Mouse (Mus musculus): ENCODE measurements around the gene Zcchc7. TPM values are rescaled to one million over a fixed set of nuclear protein-coding genes. Genes with fewer than 3 reads are reported as not detected.

The Zcchc7 gene
- total and polyA plus RNA-seq, 2 experiments: 4.8 to 21.8 TPM

DNA sequence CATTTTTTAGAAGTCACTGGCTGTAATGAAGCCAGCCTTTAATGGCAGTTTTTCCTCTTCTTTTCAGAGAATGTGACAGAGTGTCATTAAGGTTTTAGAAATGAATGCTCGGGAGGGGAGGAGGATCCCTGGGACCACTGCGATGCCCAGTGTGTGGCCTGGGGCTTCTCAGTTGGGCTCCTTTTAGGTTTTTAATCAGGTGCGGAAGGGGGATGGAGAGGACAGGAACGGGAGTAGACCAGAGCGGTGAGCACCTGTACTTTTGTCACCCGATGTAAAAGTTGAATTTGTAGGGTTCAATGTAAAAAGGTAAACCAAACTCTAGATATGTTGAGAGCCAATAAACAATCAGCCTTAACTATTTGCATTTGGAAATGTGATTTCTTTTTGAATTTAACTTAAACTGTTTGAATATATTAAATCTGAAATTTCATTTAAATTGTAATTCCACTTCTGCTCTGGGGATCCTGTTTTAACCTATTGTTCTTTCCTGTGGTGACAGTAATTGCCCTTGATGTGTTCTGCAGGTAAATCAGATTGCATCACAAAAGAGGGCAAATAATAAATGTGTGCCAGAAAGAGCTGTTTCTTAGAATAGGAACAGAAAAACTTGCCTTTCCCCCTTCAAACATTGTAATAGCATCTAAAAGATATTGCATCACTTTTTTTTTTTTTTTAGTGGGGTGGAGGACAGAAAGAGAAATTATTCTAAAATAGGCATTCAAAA lies 28.1 kb downstream of the Zcchc7 start:
- H3K36me3 ChIP-seq (ENCODE audit: control insufficient read depth, insufficient read depth, low read length): peaks cover 2% of the 10 kb centered on the region; the same call in 1 of the 2 replicates
- H3K4me3 ChIP-seq (ENCODE audit: insufficient read depth, low read depth, low read length): no peak overlapping the region
- no peak overlapping the region for H3K9ac ChIP-seq (ENCODE audit: low read depth, low read length)
- TF ChIP-seq CTCF (IDR thresholded peaks at IDR 0.05; ENCODE audit: low read depth, low read length) (no peak), POLR2A (IDR thresholded peaks at IDR 0.05; ENCODE audit: extremely low read depth, insufficient read depth, low read length) (no peak)
- peak; percentile 49 for DNase-seq (ENCODE audit: extremely low read depth, low read depth, low spot score)
- H3K79me2 ChIP-seq (ENCODE audit: control insufficient read depth, insufficient read depth, low read length): no peaks in the 10 kb centered on the region; the same call in 1 of the 2 replicates
- 77% methylated on average over 6 of the region's 6 CpGs for WGBS
- H3K27ac ChIP-seq (replicated peaks; ENCODE audit: insufficient read depth, low read depth, low read length): no peak overlapping the region
- no peaks in the 10 kb centered on the region for H3K27me3 ChIP-seq (ENCODE audit: control insufficient read depth, insufficient read depth, low read length)
- no peaks in the 10 kb centered on the region; the same call in 1 of the 2 replicates for H3K4me1 ChIP-seq (ENCODE audit: control insufficient read depth, insufficient read depth, low read length)

GRCm38 (mm10) chr4:44812855-44813254 lies 57.2 kb downstream of the Zcchc7 start:
- 59% methylated on average over 1 of the region's 1 CpGs for WGBS
- Histone ChIP-seq H3K27ac (replicated peaks; ENCODE audit: insufficient read depth, low read depth, low read length) (no peak overlapping the region), H3K36me3 (ENCODE audit: control insufficient read depth, insufficient read depth, low read length) (no peaks in the 10 kb centered on the region; the same call in 1 of the 2 replicates), H3K4me1 (ENCODE audit: control insufficient read depth, insufficient read depth, low read length) (no peaks in the 10 kb centered on the region), H3K4me3 (ENCODE audit: insufficient read depth, low read depth, low read length) (no peak overlapping the region), H3K79me2 (ENCODE audit: control insufficient read depth, insufficient read depth, low read length) (peaks cover 2% of the 10 kb centered on the region; the same call in 1 of the 2 replicates), H3K9ac (ENCODE audit: low read depth, low read length) (no peak overlapping the region), H3K27me3 (ENCODE audit: control insufficient read depth, insufficient read depth, low read length) (no peaks in the 10 kb centered on the region)
- DNase-seq (ENCODE audit: extremely low read depth, low read depth, low spot score): no peak
- TF ChIP-seq POLR2A (IDR thresholded peaks at IDR 0.05; ENCODE audit: extremely low read depth, insufficient read depth, low read length) (no peak), CTCF (IDR thresholded peaks at IDR 0.05; ENCODE audit: low read depth, low read length) (no peak)

GRCm38 (mm10) chr4:44813770-44814169 lies 58.1 kb downstream of the Zcchc7 start:
- Histone ChIP-seq H3K27me3 (ENCODE audit: control insufficient read depth, insufficient read depth, low read length) (no peaks in the 10 kb centered on the region), H3K27ac (replicated peaks; ENCODE audit: insufficient read depth, low read depth, low read length) (no peak overlapping the region), H3K9ac (ENCODE audit: low read depth, low read length) (no peak overlapping the region), H3K4me3 (ENCODE audit: insufficient read depth, low read depth, low read length) (no peak overlapping the region), H3K4me1 (ENCODE audit: control insufficient read depth, insufficient read depth, low read length) (no peaks in the 10 kb centered on the region), H3K79me2 (ENCODE audit: control insufficient read depth, insufficient read depth, low read length) (peaks cover 5% of the 10 kb centered on the region; the same call in 1 of the 2 replicates), H3K36me3 (ENCODE audit: control insufficient read depth, insufficient read depth, low read length) (no peaks in the 10 kb centered on the region; the same call in 1 of the 2 replicates)
- WGBS: 67% methylated on average over 4 of the region's 4 CpGs
- DNase-seq (ENCODE audit: extremely low read depth, low read depth, low spot score): no peak
- TF ChIP-seq POLR2A (IDR thresholded peaks at IDR 0.05; ENCODE audit: extremely low read depth, insufficient read depth, low read length) (no peak), CTCF (IDR thresholded peaks at IDR 0.05; ENCODE audit: low read depth, low read length) (no peak)

- H3K9ac ChIP-seq (ENCODE audit: low read depth, low read length): no peak overlapping the region
- WGBS: 80% methylated on average over 7 of the region's 7 CpGs
- no peaks in the 10 kb centered on the region; the same call in 1 of the 2 replicates for H3K36me3 ChIP-seq (ENCODE audit: control insufficient read depth, insufficient read depth, low read length)
- no peak overlapping the region for H3K4me3 ChIP-seq (ENCODE audit: insufficient read depth, low read depth, low read length)
- peaks cover 5% of the 10 kb centered on the region; the same call in 1 of the 2 replicates for H3K79me2 ChIP-seq (ENCODE audit: control insufficient read depth, insufficient read depth, low read length)
- H3K4me1 ChIP-seq (ENCODE audit: control insufficient read depth, insufficient read depth, low read length): no peaks in the 10 kb centered on the region
- no peaks in the 10 kb centered on the region for H3K27me3 ChIP-seq (ENCODE audit: control insufficient read depth, insufficient read depth, low read length)
- no peak for TF ChIP-seq CTCF (IDR thresholded peaks at IDR 0.05; ENCODE audit: low read depth, low read length)
- no peak for TF ChIP-seq POLR2A (IDR thresholded peaks at IDR 0.05; ENCODE audit: extremely low read depth, insufficient read depth, low read length)
- no peak for DNase-seq (ENCODE audit: extremely low read depth, low read depth, low spot score)
- no peak overlapping the region for H3K27ac ChIP-seq (replicated peaks; ENCODE audit: insufficient read depth, low read depth, low read length)
Measured at GRCm38 (mm10) chr4:44816584-44816983, 60.9 kb downstream of the Zcchc7 start.

GRCm38 (mm10) chr4:44830609-44831008 lies 74.9 kb downstream of the Zcchc7 start:
- 89% methylated on average over 3 of the region's 3 CpGs for WGBS
- no peaks in the 10 kb centered on the region for H3K4me1 ChIP-seq (ENCODE audit: control insufficient read depth, insufficient read depth, low read length)
- no peak overlapping the region for H3K27ac ChIP-seq (replicated peaks; ENCODE audit: insufficient read depth, low read depth, low read length)
- no peak overlapping the region for H3K9ac ChIP-seq (ENCODE audit: low read depth, low read length)
- H3K4me3 ChIP-seq (ENCODE audit: insufficient read depth, low read depth, low read length): no peak overlapping the region
- peaks cover under 1% of the 10 kb centered on the region for H3K36me3 ChIP-seq (ENCODE audit: control insufficient read depth, insufficient read depth, low read length)
- no peak for DNase-seq (ENCODE audit: extremely low read depth, low read depth, low spot score)
- TF ChIP-seq POLR2A (IDR thresholded peaks at IDR 0.05; ENCODE audit: extremely low read depth, insufficient read depth, low read length) (no peak), CTCF (IDR thresholded peaks at IDR 0.05; ENCODE audit: low read depth, low read length) (no peak)
- no peaks in the 10 kb centered on the region for H3K27me3 ChIP-seq (ENCODE audit: control insufficient read depth, insufficient read depth, low read length)
- H3K79me2 ChIP-seq (ENCODE audit: control insufficient read depth, insufficient read depth, low read length): no peaks in the 10 kb centered on the region; the same call in 1 of the 2 replicates

DNA sequence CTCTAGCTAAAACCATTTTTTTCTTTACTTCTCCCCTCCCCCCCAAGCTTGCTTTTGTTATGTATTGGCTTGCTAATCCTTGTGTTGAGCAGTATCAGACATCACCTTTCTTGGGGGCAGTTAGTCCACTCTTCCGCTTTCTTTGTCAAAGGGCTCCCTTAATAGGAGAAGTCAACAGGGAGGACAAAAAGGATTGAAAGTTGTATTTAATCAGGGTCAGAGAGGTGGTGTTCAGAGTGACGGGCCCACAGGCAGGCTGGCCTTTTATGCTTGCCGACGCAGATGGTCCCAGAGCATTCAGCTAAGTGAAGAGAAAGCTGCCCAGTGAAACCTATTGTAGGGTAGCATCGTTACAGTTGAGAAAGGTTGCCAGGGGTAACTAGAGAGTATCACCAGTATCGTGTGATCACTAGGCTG lies 96.2 kb downstream of the Zcchc7 start:
- no peaks in the 10 kb centered on the region for H3K4me1 ChIP-seq (ENCODE audit: control insufficient read depth, insufficient read depth, low read length)
- WGBS: 79% methylated on average over 6 of the region's 6 CpGs
- peaks cover 6% of the 10 kb centered on the region; the same call in 1 of the 2 replicates for H3K79me2 ChIP-seq (ENCODE audit: control insufficient read depth, insufficient read depth, low read length)
- H3K27ac ChIP-seq (replicated peaks; ENCODE audit: insufficient read depth, low read depth, low read length): no peak overlapping the region
- TF ChIP-seq CTCF (IDR thresholded peaks at IDR 0.05; ENCODE audit: low read depth, low read length): no peak
- no peak for TF ChIP-seq POLR2A (IDR thresholded peaks at IDR 0.05; ENCODE audit: extremely low read depth, insufficient read depth, low read length)
- H3K36me3 ChIP-seq (ENCODE audit: control insufficient read depth, insufficient read depth, low read length): no peaks in the 10 kb centered on the region
- H3K9ac ChIP-seq (ENCODE audit: low read depth, low read length): no peak overlapping the region
- H3K27me3 ChIP-seq (ENCODE audit: control insufficient read depth, insufficient read depth, low read length): no peaks in the 10 kb centered on the region
- no peak overlapping the region for H3K4me3 ChIP-seq (ENCODE audit: insufficient read depth, low read depth, low read length)
- DNase-seq (ENCODE audit: extremely low read depth, low read depth, low spot score): no peak
